Mouse (Mus musculus) MEL (cell line): Measurements from ENCODE around the gene Dennd6a. TPM values are rescaled to one million over a fixed set of nuclear protein-coding genes. Genes with fewer than 3 reads are reported as not detected.

ENCODE experiments used
- DNase-seq: peaks from one replicate; pipeline ENCODE4 v3.0.0; 2011; ENCODE audit warnings: low read depth, low spot score
- H3K27ac ChIP-seq: 2 replicates; pipeline ENCODE4 v1.5.1; 2012; ENCODE audit warnings: low read depth, mild to moderate bottlenecking, control low read depth, low read length, moderate library complexity; ENCODE audit not compliant: control insufficient read depth
- H3K27me3 ChIP-seq, 2 experiments: fragments of 150-350 bp in 1 of 2; sonication (generic) in 1 of 2; 2 replicates each; pipeline ENCODE4 v1.6.1; 2012; ENCODE audit warnings: low read length in 2 of 2, mild to moderate bottlenecking in 2 of 2, improper control_type of control experiment in 1 of 2, moderate library complexity in 1 of 2; ENCODE audit not compliant: insufficient read depth in 2 of 2, control insufficient read depth in 1 of 2
- H3K36me3 ChIP-seq, 2 experiments: 2 replicates each; pipeline ENCODE4 v1.6.1; 2012 to 2014; ENCODE audit warnings: low read length in 2 of 2, improper control_type of control experiment in 1 of 2, inconsistent platforms in 1 of 2, mild to moderate bottlenecking in 1 of 2; ENCODE audit not compliant: insufficient read depth in 2 of 2, control insufficient read depth in 1 of 2
- H3K4me1 ChIP-seq, 2 experiments: fragments of 150-350 bp in 1 of 2; sonication (generic) in 1 of 2; 2 replicates each; pipeline ENCODE4 v1.6.1; 2012; ENCODE audit warnings: low read length in 2 of 2, improper control_type of control experiment in 1 of 2, mild to moderate bottlenecking in 1 of 2; ENCODE audit not compliant: insufficient read depth in 2 of 2, control insufficient read depth in 1 of 2
- H3K4me3 ChIP-seq, 2 experiments: fragments of 150-350 bp in 1 of 2; sonication (generic) in 1 of 2; 2 replicates each; pipeline ENCODE4 v1.5.1; 2012; ENCODE audit warnings: low read depth in 2 of 2, low read length in 2 of 2, mild to moderate bottlenecking in 2 of 2, moderate library complexity in 2 of 2, control low read depth in 1 of 2, improper control_type of control experiment in 1 of 2; ENCODE audit not compliant: control insufficient read depth in 1 of 2, insufficient read depth in 1 of 2
- H3K79me2 ChIP-seq: 2 replicates; pipeline ENCODE4 v1.6.1; 2012; ENCODE audit warnings: mild to moderate bottlenecking, low read length, moderate library complexity; ENCODE audit not compliant: control insufficient read depth, poor library complexity, insufficient read depth
- H3K9ac ChIP-seq: 2 replicates; pipeline ENCODE4 v1.6.1; 2012; ENCODE audit warnings: low read depth, mild to moderate bottlenecking, control low read depth, low read length, moderate library complexity; ENCODE audit not compliant: control insufficient read depth, poor library complexity, severe bottlenecking
- H3K9me3 ChIP-seq: fragments of 150-350 bp; sonication (generic); replicated peaks from 2 replicates; pipeline ENCODE4 v1.6.1; 2012; ENCODE audit warnings: mild to moderate bottlenecking, low read length, improper control_type of control experiment, moderate library complexity; ENCODE audit not compliant: insufficient read depth
- BHLHE40 ChIP-seq: IDR thresholded peaks from 2 replicates; pipeline ENCODE4 v1.6.1; 2012; ENCODE audit warnings: low read depth, mild to moderate bottlenecking, inconsistent platforms, low read length, improper control_type of control experiment, borderline replicate concordance
- CTCF ChIP-seq, 3 experiments: IDR thresholded peaks in 2 of 3; conservative IDR thresholded peaks in 1 of 3; 2 replicates each; pipeline ENCODE4 v1.5.1; 2011 to 2012; ENCODE audit warnings: low read length in 3 of 3, low read depth in 2 of 3, mild to moderate bottlenecking in 2 of 3, improper control_type of control experiment in 1 of 3, inconsistent platforms in 1 of 3, mixed read lengths in 1 of 3, moderate library complexity in 1 of 3; ENCODE audit not compliant: control insufficient read depth in 1 of 3, insufficient read depth in 1 of 3, poor library complexity in 1 of 3, severe bottlenecking in 1 of 3
- EP300 ChIP-seq, 2 experiments: IDR thresholded peaks; 2 replicates each; pipeline ENCODE4 v1.6.1; 2011; ENCODE audit warnings: improper control_type of control experiment in 2 of 2, low read length in 2 of 2, low read depth in 1 of 2, mild to moderate bottlenecking in 1 of 2
- GATA1 ChIP-seq: IDR thresholded peaks from 2 replicates; pipeline ENCODE4 v1.6.1; 2011; ENCODE audit warnings: low read depth, low read length, improper control_type of control experiment
- JUND ChIP-seq: IDR thresholded peaks from 2 replicates; pipeline ENCODE4 v1.6.1; 2011; ENCODE audit warnings: low read depth, mild to moderate bottlenecking, improper control_type of control experiment, low read length
- KAT2A ChIP-seq: conservative IDR thresholded peaks from 2 replicates; pipeline ENCODE4 v1.6.1; 2012; ENCODE audit warnings: low read depth, low read length, improper control_type of control experiment, inconsistent platforms
- MAZ ChIP-seq: IDR thresholded peaks from 2 replicates; pipeline ENCODE4 v1.6.1; 2012; ENCODE audit warnings: low read depth, mild to moderate bottlenecking, inconsistent platforms, low read length, improper control_type of control experiment
- MYB ChIP-seq: IDR thresholded peaks from 2 replicates; pipeline ENCODE4 v1.6.1; 2011; ENCODE audit warnings: mild to moderate bottlenecking, low read depth, low read length, improper control_type of control experiment
- NELFE ChIP-seq: IDR thresholded peaks from 2 replicates; pipeline ENCODE4 v1.6.1; 2011; ENCODE audit warnings: low read depth, low read length, improper control_type of control experiment
- NRF1 ChIP-seq: IDR thresholded peaks from 2 replicates; pipeline ENCODE4 v1.6.1; 2014; ENCODE audit warnings: low read depth, mild to moderate bottlenecking, inconsistent platforms, low read length, improper control_type of control experiment, moderate library complexity; ENCODE audit not compliant: poor library complexity, insufficient read depth, severe bottlenecking
- POLR2A ChIP-seq, 2 experiments: IDR thresholded peaks; 2 replicates each; pipeline ENCODE4 v1.6.1; 2011 to 2012; ENCODE audit warnings: low read length in 2 of 2, mild to moderate bottlenecking in 2 of 2, control low read depth in 1 of 2, improper control_type of control experiment in 1 of 2, low read depth in 1 of 2, moderate library complexity in 1 of 2; ENCODE audit not compliant: control insufficient read depth in 1 of 2, insufficient read depth in 1 of 2, poor library complexity in 1 of 2
- RAD21 ChIP-seq: IDR thresholded peaks from 2 replicates; pipeline ENCODE4 v1.6.1; 2011; ENCODE audit warnings: mild to moderate bottlenecking, low read depth, low read length, improper control_type of control experiment
- SIN3A ChIP-seq: IDR thresholded peaks from 2 replicates; pipeline ENCODE4 v1.6.1; 2012; ENCODE audit warnings: low read length, improper control_type of control experiment, inconsistent platforms
- TCF12 ChIP-seq: IDR thresholded peaks from 2 replicates; pipeline ENCODE4 v1.6.1; 2014; ENCODE audit warnings: low read depth, mild to moderate bottlenecking, inconsistent platforms, low read length, improper control_type of control experiment, moderate library complexity
- UBTF ChIP-seq: IDR thresholded peaks from 2 replicates; pipeline ENCODE4 v1.6.1; 2012; ENCODE audit warnings: low read depth, mild to moderate bottlenecking, inconsistent platforms, low read length, improper control_type of control experiment, moderate library complexity, borderline replicate concordance; ENCODE audit not compliant: insufficient read depth
- USF1 ChIP-seq: IDR thresholded peaks from 2 replicates; pipeline ENCODE4 v1.6.1; 2014; ENCODE audit warnings: low read depth, mild to moderate bottlenecking, inconsistent platforms, low read length, improper control_type of control experiment, moderate library complexity
- USF2 ChIP-seq, 2 experiments: IDR thresholded peaks; 2 replicates each; pipeline ENCODE4 v1.6.1; 2011 to 2012; ENCODE audit warnings: improper control_type of control experiment in 2 of 2, low read length in 2 of 2, borderline replicate concordance in 1 of 2, inconsistent platforms in 1 of 2, low read depth in 1 of 2, mild to moderate bottlenecking in 1 of 2; ENCODE audit not compliant: insufficient read depth in 1 of 2
- ZKSCAN1 ChIP-seq: IDR thresholded peaks from 2 replicates; pipeline ENCODE4 v1.6.1; 2012; ENCODE audit warnings: low read depth, mild to moderate bottlenecking, inconsistent platforms, low read length, improper control_type of control experiment, moderate library complexity
- ZMIZ1 ChIP-seq: IDR thresholded peaks from 2 replicates; pipeline ENCODE4 v1.6.1; 2012; ENCODE audit warnings: low read depth, mild to moderate bottlenecking, inconsistent platforms, low read length, improper control_type of control experiment, moderate library complexity
- ZNF384 ChIP-seq: IDR thresholded peaks from 2 replicates; pipeline ENCODE4 v1.6.1; 2012; ENCODE audit warnings: low read depth, mild to moderate bottlenecking, inconsistent platforms, low read length, improper control_type of control experiment
- polyA plus RNA-seq, 2 experiments: library from polyadenylated mRNA; stranded (reverse) in 1 of 2; unstranded in 1 of 2; fragments of >175 nt in 1 of 2; fragments of >200 nt in 1 of 2; gene quantifications; 2 replicates each; pipeline versions ENCODE4 v1.2.1 to v1.2.4; 2012; ENCODE audit warnings: low replicate concordance in 2 of 2, low read depth in 1 of 2; ENCODE audit not compliant: insufficient read length in 2 of 2, insufficient read depth in 1 of 2, missing spikeins in 1 of 2
- total RNA-seq: library from RNA; depleted of rRNA; stranded (reverse); fragments of 300-350 nt; gene quantifications from 2 replicates; pipeline ENCODE4 v1.2.3, GENCODE M21; 2012

Gene Dennd6a
- total and polyA plus RNA-seq, 3 experiments, result 13.1 to 40.0 (median 13.6) TPM

- no peak for DNase-seq
- Histone ChIP-seq H3K9me3 (no peaks in the 10 kb centered on the region), H3K4me3 (no peak overlapping the region), H3K27ac (no peak overlapping the region), H3K36me3 (peaks cover 0 to 10% of the 10 kb centered on the region in 2 experiments; a peak in 2 of 4 replicates), H3K9ac (no peak overlapping the region), H3K27me3 (no peaks in the 10 kb centered on the region), H3K4me1 (peaks cover 6 to 7% of the 10 kb centered on the region in 2 experiments), H3K79me2 (no peaks in the 10 kb centered on the region)
- TF ChIP-seq USF1 (no peak), ZKSCAN1 (no peak), GATA1 (no peak), NELFE (no peak), ZMIZ1 (no peak), KAT2A (no peak), SIN3A (no peak), POLR2A (IDR thresholded peaks at IDR 0.05; ENCODE audit: control insufficient read depth in 1 of 2, insufficient read depth in 1 of 2, low read depth in 1 of 2, low read length in 2 of 2, poor library complexity in 1 of 2) (no peak), TCF12 (no peak), UBTF (no peak), USF2 (IDR thresholded peaks at IDR 0.05; ENCODE audit: borderline replicate concordance in 1 of 2, insufficient read depth in 1 of 2, low read depth in 1 of 2, low read length in 2 of 2) (no peak), MYB (no peak)
Observed at GRCm38 (mm10) chr14:26547516-26548488, 25.9 kb upstream of the Dennd6a start.

GRCm38 (mm10) chr14:26550712-26551111 is 22.9 kb upstream of the Dennd6a start:
- Histone ChIP-seq H3K27me3 (no peaks in the 10 kb centered on the region), H3K4me3 (no peak overlapping the region), H3K27ac (no peak overlapping the region), H3K79me2 (no peaks in the 10 kb centered on the region), H3K9me3 (no peaks in the 10 kb centered on the region), H3K9ac (no peak overlapping the region), H3K36me3 (peaks cover 0 to 15% of the 10 kb centered on the region in 2 experiments; a peak in 2 of 4 replicates), H3K4me1 (peaks cover 11 to 12% of the 10 kb centered on the region in 2 experiments)
- no peak for DNase-seq
- no peak for TF ChIP-seq ZNF384
- no peak for TF ChIP-seq NRF1
- TF ChIP-seq MAZ, result no peak
- no peak for TF ChIP-seq BHLHE40
- no peak for TF ChIP-seq CTCF (IDR thresholded peaks at IDR 0.05 in 2 of 3, conservative IDR thresholded peaks at IDR 0.05 in 1 of 3; ENCODE audit: control insufficient read depth in 1 of 3, insufficient read depth in 1 of 3, low read depth in 2 of 3, low read length in 3 of 3, poor library complexity in 1 of 3, severe bottlenecking in 1 of 3)
- TF ChIP-seq JUND, result no peak
- no peak for TF ChIP-seq ZKSCAN1
- TF ChIP-seq POLR2A (IDR thresholded peaks at IDR 0.05; ENCODE audit: control insufficient read depth in 1 of 2, insufficient read depth in 1 of 2, low read depth in 1 of 2, low read length in 2 of 2, poor library complexity in 1 of 2), result no peak
- TF ChIP-seq RAD21, result no peak
- TF ChIP-seq EP300 (IDR thresholded peaks at IDR 0.05; ENCODE audit: low read depth in 1 of 2, low read length in 2 of 2), result no peak
- TF ChIP-seq TCF12, result no peak
